Mouse (Mus musculus): ENCODE measurements at regions not wholly inside any gene's neighbourhood (a gene's known extent, or its start where the extent isn't known, plus 50 kb on each side); places are given as distances from the start of the nearest gene placed in this dataset.
A peak's percentile ranks its signal among the peaks of the same experiment; 100 is the strongest.

DNA sequence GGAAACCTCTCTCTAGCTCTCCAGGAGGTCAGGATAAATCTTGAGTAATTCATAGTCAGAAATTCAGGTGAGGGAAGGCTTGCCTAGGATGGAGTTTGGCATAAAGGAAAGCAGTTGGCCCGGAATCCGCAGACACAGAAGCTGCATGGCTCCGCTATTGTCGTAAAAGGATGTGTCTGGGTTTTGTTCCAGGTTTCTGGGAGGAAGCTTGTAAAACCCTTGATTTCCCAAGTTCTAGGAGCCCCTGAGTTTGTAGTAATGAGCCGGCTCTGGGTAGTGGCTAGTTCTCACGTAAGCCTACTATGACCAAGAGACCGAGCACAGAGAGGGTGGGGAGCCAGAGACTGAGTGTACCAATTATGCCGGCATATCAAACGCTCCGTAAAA lies 52.7 kb upstream of the Gm21915 start:
- H3K4me2 ChIP-seq (ENCODE audit: low read depth, low read length) = peak overlapping the region; percentile 71
- H3K9ac ChIP-seq (ENCODE audit: low read length) = no peak overlapping the region; the same call in 1 of the 2 replicates
- H3K36me3 ChIP-seq (ENCODE audit: control insufficient read depth, insufficient read depth) = no peaks in the 10 kb centered on the region
- peaks cover 3% of the 10 kb centered on the region; the same call in 1 of the 2 replicates for H3K27me3 ChIP-seq (ENCODE audit: control insufficient read depth, insufficient read depth, low read length)
- ATAC-seq (replicated peaks; ENCODE audit: extremely low read depth, insufficient read depth, low FRiP score) = no peak
- peaks cover 13% of the 10 kb centered on the region for H3K4me1 ChIP-seq (ENCODE audit: control insufficient read depth, insufficient read depth, low read length)
- no peaks in the 10 kb centered on the region for H3K9me3 ChIP-seq (replicated peaks; ENCODE audit: control insufficient read depth, low read length)
- peak overlapping the region; percentile 43 for H3K4me3 ChIP-seq (ENCODE audit: low read length)
- WGBS = 42% methylated on average over 10 of the region's 10 CpGs
- no peak overlapping the region for H3K27ac ChIP-seq (ENCODE audit: low read length)

DNA sequence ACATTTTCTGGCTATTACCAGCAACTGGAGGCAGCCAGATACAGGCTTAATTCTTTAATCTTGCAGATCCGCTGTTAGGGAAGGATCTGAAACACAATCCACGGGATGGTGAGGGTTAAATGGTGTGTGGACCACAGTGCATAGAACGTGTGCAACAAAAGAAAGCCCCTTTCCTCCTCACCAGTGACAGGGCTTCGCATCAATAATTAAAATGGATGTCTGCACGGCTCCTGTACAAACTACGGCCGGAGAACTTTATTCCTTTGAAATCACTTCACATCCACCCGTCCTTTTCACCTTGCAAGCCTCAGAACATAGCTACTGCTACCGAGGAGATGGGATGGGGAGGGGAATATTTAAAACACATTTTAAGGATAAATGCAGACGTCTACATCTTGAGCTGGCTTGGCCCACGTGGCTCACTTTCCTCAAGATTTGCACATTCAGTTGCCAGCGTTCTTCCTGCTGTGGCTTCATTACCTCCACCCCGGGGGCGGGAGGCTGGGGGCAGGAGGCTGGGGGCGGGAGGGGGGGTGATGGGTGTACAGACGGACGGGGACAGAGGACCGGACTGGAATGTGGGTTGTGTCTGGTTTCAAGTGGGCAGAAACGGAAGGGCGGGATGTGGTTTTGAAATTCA lies 53.3 kb upstream of the Gm21915 start:
- no peak for ATAC-seq (replicated peaks; ENCODE audit: extremely low read depth, insufficient read depth, low FRiP score)
- H3K4me2 ChIP-seq (ENCODE audit: low read depth, low read length) = peak overlapping the region; percentile 71
- H3K9ac ChIP-seq (ENCODE audit: low read length) = peak overlapping the region; percentile 21
- peak overlapping the region; percentile 43 for H3K4me3 ChIP-seq (ENCODE audit: low read length)
- H3K9me3 ChIP-seq (replicated peaks; ENCODE audit: control insufficient read depth, low read length) = no peaks in the 10 kb centered on the region
- H3K4me1 ChIP-seq (ENCODE audit: control insufficient read depth, insufficient read depth, low read length) = peaks cover 13% of the 10 kb centered on the region
- WGBS = 4% methylated on average over 20 of the region's 20 CpGs
- H3K27ac ChIP-seq (ENCODE audit: low read length) = no peak overlapping the region
- peaks cover 3% of the 10 kb centered on the region; the same call in 1 of the 2 replicates for H3K27me3 ChIP-seq (ENCODE audit: control insufficient read depth, insufficient read depth, low read length)
- no peaks in the 10 kb centered on the region for H3K36me3 ChIP-seq (ENCODE audit: control insufficient read depth, insufficient read depth)

DNA sequence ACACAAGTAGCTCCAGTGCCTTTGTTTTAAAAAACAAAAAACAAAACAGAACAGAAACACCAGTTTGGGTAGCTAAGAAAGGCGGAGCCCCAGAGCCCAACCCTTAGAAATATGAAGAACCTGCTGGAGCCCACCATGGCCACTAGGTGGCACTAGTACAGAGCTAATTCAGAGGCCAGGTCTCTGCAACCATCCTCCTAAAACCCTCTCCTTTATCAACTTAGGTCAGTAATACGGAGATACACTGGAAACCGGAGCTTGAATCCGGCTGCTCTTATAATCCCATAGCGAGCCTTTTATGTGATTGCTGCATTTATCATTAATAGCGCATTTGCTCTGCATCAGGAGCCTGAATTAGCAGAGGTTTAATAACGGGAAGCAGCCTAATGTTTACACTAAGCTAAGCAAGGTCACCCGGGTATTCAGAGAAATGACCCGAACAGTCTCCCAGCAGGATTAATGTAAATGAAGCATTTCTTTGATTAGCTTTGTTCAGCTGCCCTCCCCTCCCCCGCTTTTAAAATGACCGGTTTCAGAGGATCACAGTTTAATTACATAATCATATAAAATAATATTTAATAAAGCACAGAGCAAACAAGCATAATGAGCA lies 53.9 kb upstream of the Gm21915 start:
- Histone ChIP-seq H3K27me3 (ENCODE audit: control insufficient read depth, insufficient read depth, low read length) (peaks cover 3% of the 10 kb centered on the region; the same call in 1 of the 2 replicates), H3K4me3 (ENCODE audit: low read length) (peak overlapping the region; percentile 43), H3K4me2 (ENCODE audit: low read depth, low read length) (peak overlapping the region; percentile 71), H3K4me1 (ENCODE audit: control insufficient read depth, insufficient read depth, low read length) (peaks cover 13% of the 10 kb centered on the region), H3K36me3 (ENCODE audit: control insufficient read depth, insufficient read depth) (no peaks in the 10 kb centered on the region), H3K27ac (ENCODE audit: low read length) (no peak overlapping the region), H3K9me3 (replicated peaks; ENCODE audit: control insufficient read depth, low read length) (peaks cover 4% of the 10 kb centered on the region), H3K9ac (ENCODE audit: low read length) (peak overlapping the region; percentile 49; the same call in 1 of the 2 replicates)
- peak; percentile 55; the same call in 1 of the 2 replicates for ATAC-seq (replicated peaks; ENCODE audit: extremely low read depth, insufficient read depth, low FRiP score)
- WGBS = 3% methylated on average over 11 of the region's 11 CpGs

DNA sequence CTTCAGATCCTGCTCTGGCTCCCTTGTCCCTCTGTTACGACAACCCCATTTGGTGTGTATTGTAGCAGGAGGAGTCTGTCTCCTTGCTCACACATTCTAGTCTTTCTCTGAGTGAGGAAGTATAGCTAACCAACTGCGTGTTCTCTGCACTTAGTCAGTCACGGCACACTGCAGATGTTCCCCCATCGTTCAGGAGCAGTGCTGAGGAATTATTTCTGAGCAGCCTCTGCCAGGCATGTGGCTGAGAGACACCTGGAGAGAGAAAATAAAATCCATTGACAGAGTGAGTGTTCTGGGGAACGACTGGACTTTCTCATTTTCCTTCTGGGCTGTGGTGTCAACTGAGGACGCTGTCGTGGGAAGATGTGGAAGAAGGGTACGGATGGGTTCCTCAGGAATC lies 54.5 kb upstream of the Gm21915 start:
- Histone ChIP-seq H3K4me1 (ENCODE audit: control insufficient read depth, insufficient read depth, low read length) (peaks cover 13% of the 10 kb centered on the region), H3K36me3 (ENCODE audit: control insufficient read depth, insufficient read depth) (no peaks in the 10 kb centered on the region), H3K27ac (ENCODE audit: low read length) (no peak overlapping the region), H3K4me3 (ENCODE audit: low read length) (no peak overlapping the region), H3K27me3 (ENCODE audit: control insufficient read depth, insufficient read depth, low read length) (peaks cover 3% of the 10 kb centered on the region; the same call in 1 of the 2 replicates), H3K9me3 (replicated peaks; ENCODE audit: control insufficient read depth, low read length) (peaks cover 6% of the 10 kb centered on the region), H3K4me2 (ENCODE audit: low read depth, low read length) (no peak overlapping the region), H3K9ac (ENCODE audit: low read length) (no peak overlapping the region)
- ATAC-seq (replicated peaks; ENCODE audit: extremely low read depth, insufficient read depth, low FRiP score) = no peak
- 31% methylated on average over 8 of the region's 8 CpGs for WGBS

DNA sequence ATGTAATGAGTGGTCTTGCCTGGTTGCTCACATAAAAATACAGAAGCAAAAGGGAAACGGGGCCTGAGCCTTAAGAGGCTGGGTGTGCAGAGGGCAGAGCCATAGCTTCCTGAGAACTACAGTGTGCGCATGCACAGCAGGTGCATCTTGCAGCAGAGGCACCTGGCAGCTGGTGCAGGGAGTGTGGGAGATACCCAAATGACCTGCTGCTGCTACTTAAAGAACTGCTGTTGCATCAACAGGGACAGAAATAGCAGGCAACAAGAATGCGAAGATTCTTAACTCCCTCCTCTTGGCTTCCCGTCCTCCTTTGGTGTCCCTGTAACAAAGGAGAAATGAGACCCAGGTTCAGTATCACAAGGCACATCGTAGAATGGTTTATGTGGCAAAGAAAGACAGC lies 56.3 kb upstream of the Gm21915 start:
- no peak for ATAC-seq (replicated peaks; ENCODE audit: extremely low read depth, insufficient read depth, low FRiP score)
- H3K4me2 ChIP-seq (ENCODE audit: low read depth, low read length) = no peak overlapping the region
- H3K9ac ChIP-seq (ENCODE audit: low read length) = no peak overlapping the region
- no peak overlapping the region for H3K4me3 ChIP-seq (ENCODE audit: low read length)
- peaks cover 6% of the 10 kb centered on the region for H3K9me3 ChIP-seq (replicated peaks; ENCODE audit: control insufficient read depth, low read length)
- H3K27ac ChIP-seq (ENCODE audit: low read length) = no peak overlapping the region
- 48% methylated on average over 5 of the region's 5 CpGs for WGBS
- no peaks in the 10 kb centered on the region for H3K36me3 ChIP-seq (ENCODE audit: control insufficient read depth, insufficient read depth)
- H3K4me1 ChIP-seq (ENCODE audit: control insufficient read depth, insufficient read depth, low read length) = peaks cover 13% of the 10 kb centered on the region
- no peaks in the 10 kb centered on the region; the same call in 1 of the 2 replicates for H3K27me3 ChIP-seq (ENCODE audit: control insufficient read depth, insufficient read depth, low read length)

DNA sequence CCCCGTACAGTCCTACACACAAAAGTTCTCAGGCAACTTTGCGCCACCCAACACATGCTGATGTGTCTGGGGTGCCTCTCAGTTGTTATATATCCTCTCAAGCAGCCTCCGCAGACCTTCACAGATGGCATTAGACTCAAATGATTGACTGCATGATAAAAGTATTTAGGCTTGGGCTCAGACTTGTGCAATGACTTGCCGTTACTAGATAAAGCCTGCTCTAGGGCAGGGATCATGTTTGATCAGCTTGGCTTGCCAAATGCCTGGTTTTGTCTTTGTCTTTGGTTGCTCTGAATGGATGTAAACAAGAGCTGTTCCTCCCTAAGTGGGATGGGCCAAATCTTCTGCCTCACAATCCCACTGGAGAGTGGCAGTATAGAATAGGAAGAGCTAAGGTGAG lies 57.2 kb upstream of the Gm21915 start:
- Histone ChIP-seq H3K4me2 (ENCODE audit: low read depth, low read length) (no peak overlapping the region), H3K27me3 (ENCODE audit: control insufficient read depth, insufficient read depth, low read length) (no peaks in the 10 kb centered on the region), H3K36me3 (ENCODE audit: control insufficient read depth, insufficient read depth) (no peaks in the 10 kb centered on the region), H3K27ac (ENCODE audit: low read length) (no peak overlapping the region), H3K9ac (ENCODE audit: low read length) (no peak overlapping the region), H3K4me1 (ENCODE audit: control insufficient read depth, insufficient read depth, low read length) (peaks cover 13% of the 10 kb centered on the region), H3K9me3 (replicated peaks; ENCODE audit: control insufficient read depth, low read length) (peaks cover 6% of the 10 kb centered on the region), H3K4me3 (ENCODE audit: low read length) (no peak overlapping the region)
- no peak for ATAC-seq (replicated peaks; ENCODE audit: extremely low read depth, insufficient read depth, low FRiP score)
- WGBS = 79% methylated on average over 4 of the region's 4 CpGs

DNA sequence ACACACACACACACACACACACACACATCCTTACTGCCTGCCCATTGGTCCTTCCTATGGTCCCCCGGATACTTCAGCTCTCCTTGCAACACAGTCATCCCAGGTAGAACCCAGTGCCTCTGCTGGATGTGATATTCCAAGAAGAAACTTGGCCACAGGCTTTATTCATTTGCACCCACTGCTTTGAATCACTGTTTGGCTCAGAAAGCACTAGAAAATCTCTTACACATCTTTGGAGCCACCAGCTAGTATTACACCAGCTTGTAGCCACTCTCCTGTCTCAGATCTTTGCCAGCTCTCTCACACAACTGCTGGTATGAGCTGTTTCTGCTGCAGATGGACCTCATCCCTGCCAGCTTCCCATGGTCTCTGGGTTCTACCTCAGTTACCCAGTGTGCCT lies 57.7 kb upstream of the Gm21915 start:
- Histone ChIP-seq H3K27me3 (ENCODE audit: control insufficient read depth, insufficient read depth, low read length) (no peaks in the 10 kb centered on the region), H3K9me3 (replicated peaks; ENCODE audit: control insufficient read depth, low read length) (peaks cover 6% of the 10 kb centered on the region), H3K4me1 (ENCODE audit: control insufficient read depth, insufficient read depth, low read length) (peaks cover 13% of the 10 kb centered on the region), H3K4me2 (ENCODE audit: low read depth, low read length) (no peak overlapping the region), H3K4me3 (ENCODE audit: low read length) (no peak overlapping the region), H3K36me3 (ENCODE audit: control insufficient read depth, insufficient read depth) (no peaks in the 10 kb centered on the region), H3K27ac (ENCODE audit: low read length) (no peak overlapping the region), H3K9ac (ENCODE audit: low read length) (no peak overlapping the region)
- WGBS = 86% methylated on average over 1 of the region's 1 CpGs
- ATAC-seq (replicated peaks; ENCODE audit: extremely low read depth, insufficient read depth, low FRiP score) = no peak

DNA sequence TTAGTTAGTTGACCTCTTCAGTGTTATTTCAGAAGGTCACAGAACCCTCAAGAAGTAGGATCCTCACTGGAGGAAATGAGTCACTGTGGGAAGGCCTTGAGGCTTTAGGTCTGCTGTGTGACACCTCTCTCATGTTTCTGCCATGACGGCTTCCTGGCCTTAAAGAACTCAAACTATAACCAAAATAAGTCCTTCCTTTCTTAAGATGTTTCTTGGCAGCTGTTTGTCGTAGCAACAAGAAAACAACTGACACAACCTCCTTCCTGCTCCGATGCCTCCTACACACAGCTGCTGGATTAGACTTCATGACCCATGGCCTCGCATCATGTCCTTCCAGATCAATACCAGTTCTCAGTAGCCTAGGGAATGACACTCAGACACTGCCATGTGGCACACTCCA lies 58.1 kb upstream of the Gm21915 start:
- no peak overlapping the region for H3K4me2 ChIP-seq (ENCODE audit: low read depth, low read length)
- peaks cover 10% of the 10 kb centered on the region for H3K4me1 ChIP-seq (ENCODE audit: control insufficient read depth, insufficient read depth, low read length)
- no peaks in the 10 kb centered on the region for H3K36me3 ChIP-seq (ENCODE audit: control insufficient read depth, insufficient read depth)
- H3K27ac ChIP-seq (ENCODE audit: low read length) = no peak overlapping the region
- H3K9ac ChIP-seq (ENCODE audit: low read length) = no peak overlapping the region
- no peak for ATAC-seq (replicated peaks; ENCODE audit: extremely low read depth, insufficient read depth, low FRiP score)
- peaks cover 6% of the 10 kb centered on the region for H3K9me3 ChIP-seq (replicated peaks; ENCODE audit: control insufficient read depth, low read length)
- WGBS = 73% methylated on average over 4 of the region's 4 CpGs
- no peak overlapping the region for H3K4me3 ChIP-seq (ENCODE audit: low read length)
- H3K27me3 ChIP-seq (ENCODE audit: control insufficient read depth, insufficient read depth, low read length) = no peaks in the 10 kb centered on the region

DNA sequence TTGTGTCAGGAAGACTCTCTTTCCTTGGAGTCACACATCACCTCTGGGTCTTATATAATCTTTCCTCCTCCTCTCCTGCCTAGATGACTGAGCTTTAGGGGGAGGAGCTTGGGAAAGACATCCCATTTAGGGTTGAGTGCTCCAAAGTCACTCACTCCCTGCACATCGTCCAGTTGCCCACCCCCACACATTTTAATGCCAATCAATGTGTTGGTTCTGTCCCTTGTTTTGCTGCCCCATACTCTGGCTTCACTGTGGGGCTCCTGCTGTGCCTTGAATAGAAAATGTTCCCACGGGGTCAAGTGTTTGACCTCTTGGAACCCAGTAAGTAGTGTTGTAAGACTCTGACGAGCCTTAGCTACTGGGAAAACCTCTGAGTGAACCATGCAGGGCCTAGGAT lies 58.8 kb upstream of the Gm21915 start:
- H3K36me3 ChIP-seq (ENCODE audit: control insufficient read depth, insufficient read depth) = no peaks in the 10 kb centered on the region
- no peak overlapping the region for H3K27ac ChIP-seq (ENCODE audit: low read length)
- peaks cover 3% of the 10 kb centered on the region for H3K4me1 ChIP-seq (ENCODE audit: control insufficient read depth, insufficient read depth, low read length)
- H3K27me3 ChIP-seq (ENCODE audit: control insufficient read depth, insufficient read depth, low read length) = no peaks in the 10 kb centered on the region
- peaks cover 6% of the 10 kb centered on the region for H3K9me3 ChIP-seq (replicated peaks; ENCODE audit: control insufficient read depth, low read length)
- H3K9ac ChIP-seq (ENCODE audit: low read length) = no peak overlapping the region
- no peak overlapping the region for H3K4me3 ChIP-seq (ENCODE audit: low read length)
- H3K4me2 ChIP-seq (ENCODE audit: low read depth, low read length) = no peak overlapping the region
- no peak for ATAC-seq (replicated peaks; ENCODE audit: extremely low read depth, insufficient read depth, low FRiP score)
- WGBS = 65% methylated on average over 3 of the region's 3 CpGs
